Mouse (Mus musculus) stomach, postnatal 0 days (tissue): ENCODE data around the gene 2610021A01Rik.

Experiments used
- CTCF ChIP-seq: IDR thresholded peaks from 2 replicates; pipeline ENCODE4 v1.5.1; 2016; ENCODE audit warnings: antibody characterized with exemption, low read depth, mild to moderate bottlenecking, moderate library complexity
- EP300 ChIP-seq: optimal IDR thresholded peaks from 2 replicates; pipeline ENCODE3; 2016; ENCODE audit warnings: antibody characterized with exemption

DNA sequence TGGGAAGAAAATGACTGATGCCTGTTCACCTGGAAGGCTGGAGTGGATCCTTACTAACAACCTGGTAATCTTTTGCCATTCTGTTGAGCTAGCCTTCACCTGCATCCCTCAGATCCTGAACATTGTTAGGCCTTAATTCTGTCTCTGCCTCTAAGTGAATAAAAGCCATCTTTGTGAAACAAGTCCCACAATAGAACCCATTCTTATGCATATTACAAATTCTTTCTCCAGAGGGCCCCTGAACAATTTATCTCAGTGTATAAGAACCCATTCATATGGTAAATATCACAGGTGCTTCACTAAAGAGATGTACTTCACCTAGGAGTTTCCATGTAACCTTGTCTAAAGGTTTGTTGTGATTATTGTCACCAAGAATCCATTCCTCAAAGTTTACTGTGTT lies 17.0 kb upstream of the 2610021A01Rik start:
- TF ChIP-seq CTCF, result no peak
- TF ChIP-seq EP300, result no peak
